Mouse (Mus musculus): Measurements from ENCODE around the gene Hap1.
A peak's percentile ranks its signal among the peaks of the same experiment; 100 is the strongest.
"Not testable (repeated sequence)": the region's sequence is repeated elsewhere in the genome, so short reads cannot be mapped to it uniquely, and the experiment has no call there.

Gene Hap1

DNA sequence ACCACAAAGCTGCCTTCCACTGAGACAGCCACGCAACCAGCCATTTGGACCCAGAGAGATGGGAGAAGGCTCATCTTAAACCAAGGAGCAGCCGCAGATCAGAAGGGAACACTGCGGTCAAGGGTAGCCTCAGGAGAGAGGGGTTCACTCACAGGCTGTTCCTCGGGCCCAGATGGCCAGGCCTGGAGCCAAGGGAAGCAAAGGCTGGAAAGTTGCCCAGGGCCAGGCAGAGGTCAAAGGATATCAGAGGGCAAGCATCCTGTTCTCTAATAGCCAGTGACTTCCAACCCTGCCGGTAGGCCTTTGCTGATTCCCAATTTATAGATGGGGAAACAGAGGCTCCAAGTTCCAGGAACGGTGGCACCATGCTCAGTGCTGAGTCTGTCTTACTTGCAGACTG lies 32.7 kb upstream of the Hap1 start:
- DNase-seq: no peak

DNA sequence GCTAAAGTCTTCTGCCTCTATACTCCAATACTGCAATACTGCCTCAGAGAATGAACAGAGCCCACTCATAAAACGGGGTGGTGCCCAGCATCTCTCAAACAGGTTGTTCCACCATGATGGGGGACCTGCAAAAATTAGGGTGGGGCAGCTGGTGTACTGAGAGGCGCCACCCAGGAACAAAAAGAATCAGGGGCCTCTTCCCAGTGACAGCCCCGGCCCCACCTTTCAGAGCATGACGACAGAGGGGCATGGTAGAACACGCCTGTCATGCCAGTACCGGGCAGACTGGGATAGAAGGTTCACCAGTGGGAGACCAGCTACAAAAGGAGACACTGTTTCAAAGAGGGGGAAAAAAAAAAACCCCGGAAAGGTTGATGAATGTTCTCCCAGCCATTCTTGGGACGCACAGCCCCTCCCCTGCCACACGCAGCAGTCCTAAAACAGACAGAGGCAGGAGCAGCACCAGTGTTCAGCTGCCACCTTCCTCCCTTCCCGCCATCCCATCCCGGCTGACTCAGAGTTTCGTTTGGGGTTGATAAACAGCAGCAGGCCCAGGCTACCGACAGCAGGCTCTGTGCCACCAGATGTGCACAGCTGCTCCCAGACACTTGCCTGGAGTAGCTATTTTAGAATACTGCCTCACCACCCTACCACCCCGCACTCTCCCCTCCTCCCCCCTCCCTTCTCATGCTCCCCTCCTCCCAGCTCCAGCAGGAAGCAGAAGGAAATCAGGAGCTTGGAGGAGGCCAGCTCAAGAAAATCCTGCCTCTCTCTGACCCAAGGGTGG lies 31.9 kb upstream of the Hap1 start:
- peak; percentile 35 for DNase-seq

DNA sequence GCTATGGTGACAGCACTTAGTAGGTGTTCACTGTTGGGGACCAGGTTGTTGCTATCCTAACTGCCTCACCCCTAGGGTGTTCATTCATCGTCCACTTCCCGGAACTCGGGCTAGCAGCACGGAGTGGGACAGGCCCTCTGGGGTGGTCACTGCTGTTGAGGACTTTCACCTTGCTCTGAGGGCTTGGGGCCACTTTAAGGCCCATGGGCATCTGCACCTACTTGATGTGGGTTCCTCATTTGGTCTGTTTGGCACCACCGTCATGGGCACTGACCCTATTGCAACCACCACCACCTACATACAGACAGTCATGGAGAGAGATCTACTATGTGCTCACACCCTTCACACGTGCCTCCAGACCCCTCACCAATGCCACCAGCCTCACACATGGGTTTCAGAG lies 31.2 kb upstream of the Hap1 start:
- no peak for DNase-seq

GRCm38 (mm10) chr11:100386586-100386985 lies 30.7 kb upstream of the Hap1 start:
- no peak for DNase-seq

DNA sequence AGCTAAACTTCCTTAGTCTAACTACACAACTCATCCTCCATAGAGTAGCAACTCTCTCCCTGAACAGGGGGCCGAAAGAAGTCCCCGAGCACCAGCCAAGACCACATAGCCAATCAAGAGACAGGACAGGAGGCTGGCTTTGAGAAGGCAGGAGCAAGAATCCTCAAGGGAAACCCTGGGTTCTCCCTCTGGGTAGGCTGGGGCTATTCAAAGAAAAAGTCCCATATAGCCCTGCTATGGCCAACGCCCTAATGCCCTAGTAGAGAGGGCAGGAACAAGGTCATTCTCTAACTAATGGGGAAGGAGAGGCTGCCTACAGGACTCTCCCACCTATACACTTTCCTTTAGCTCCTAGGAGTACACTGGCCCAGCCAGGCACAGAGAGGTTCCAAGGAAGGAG lies 29.1 kb upstream of the Hap1 start:
- no peak for DNase-seq

GRCm38 (mm10) chr11:100382682-100383081 lies 26.8 kb upstream of the Hap1 start:
- no peak for DNase-seq

DNA sequence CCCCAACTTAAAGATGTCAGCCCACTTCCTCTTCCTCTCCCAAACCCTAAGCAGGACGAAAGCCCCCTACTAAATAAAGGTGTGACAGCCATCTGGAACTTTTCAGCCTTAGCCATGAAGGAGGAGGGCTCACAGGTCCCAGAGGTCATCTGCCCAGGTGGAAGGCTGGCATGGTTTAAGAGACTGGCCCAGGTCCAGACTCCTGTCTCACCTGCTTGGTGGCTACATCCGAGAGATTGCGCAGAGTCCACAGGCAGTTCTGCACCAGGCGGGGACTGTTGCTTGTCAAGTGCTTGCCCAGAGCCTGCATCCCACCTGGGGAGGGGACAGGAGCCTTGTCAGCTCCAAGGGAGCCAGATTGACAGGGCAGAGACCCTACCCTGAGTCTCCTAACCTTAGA lies 23.4 kb upstream of the Hap1 start:
- DNase-seq: no peak

- no peak for DNase-seq
These were observed 22.5 kb upstream of the Hap1 start for GRCm38 (mm10) chr11:100378446-100378845.

DNA sequence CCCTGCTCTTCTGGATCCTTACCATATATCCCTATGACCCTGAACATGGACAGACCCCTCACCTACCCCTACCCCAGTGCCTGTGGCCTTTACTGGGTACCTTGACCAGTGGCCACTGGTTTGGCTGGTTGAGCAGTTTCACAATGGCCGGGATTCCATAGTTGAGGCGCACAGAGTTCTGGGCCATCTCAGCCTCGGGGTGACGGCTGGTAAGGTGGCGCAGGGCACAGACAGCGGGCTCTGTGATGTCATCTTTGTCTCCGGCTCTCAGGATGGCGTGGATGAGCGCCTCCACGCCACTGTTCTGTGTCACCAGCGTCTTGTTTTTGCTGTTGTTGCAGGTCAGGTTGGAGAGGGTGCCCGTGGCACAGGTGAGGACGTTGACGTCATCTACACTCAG lies 22.1 kb upstream of the Hap1 start:
- DNase-seq: no peak

- no peak for DNase-seq
These were observed 20.9 kb upstream of the Hap1 start for GRCm38 (mm10) chr11:100376746-100377389.

DNA sequence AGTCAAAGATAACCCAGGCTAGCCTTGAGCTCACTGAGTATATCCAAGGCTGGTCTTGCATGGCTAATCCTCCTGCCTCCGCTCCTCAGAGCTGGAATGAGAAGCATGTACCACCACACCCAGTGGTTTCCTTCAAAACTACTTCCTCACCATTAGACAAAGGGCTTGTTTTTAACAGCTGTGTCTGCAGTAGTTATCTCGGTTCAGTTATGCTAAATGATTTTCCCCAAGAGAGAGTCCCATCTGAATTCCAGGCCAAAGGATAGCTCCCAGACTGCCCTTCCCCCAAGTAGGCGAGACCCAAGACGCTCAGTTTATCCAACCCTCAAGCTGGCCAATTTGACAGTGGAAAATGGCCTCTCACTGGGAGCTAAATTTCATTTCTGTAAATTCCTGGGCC lies 20.1 kb upstream of the Hap1 start:
- DNase-seq: no peak

DNA sequence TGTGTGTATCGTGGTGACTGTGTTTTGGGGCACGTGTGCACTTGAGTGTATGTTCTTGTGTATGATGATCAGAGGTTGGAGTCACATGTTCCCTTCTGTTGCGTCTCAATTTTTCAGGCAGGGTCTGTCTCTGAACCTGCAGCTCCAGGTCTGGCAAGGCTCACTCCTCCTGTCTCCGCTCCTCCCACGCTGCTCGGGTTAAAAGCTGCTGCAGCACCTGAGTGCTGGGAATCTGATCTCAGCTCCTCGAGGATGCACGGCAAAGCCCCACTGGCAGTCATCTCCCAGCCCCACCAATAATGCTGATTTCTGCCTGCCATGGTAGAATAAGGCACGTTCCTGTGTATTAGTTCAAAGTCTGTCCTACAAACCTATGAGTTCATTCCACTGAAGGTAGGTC lies 19.2 kb upstream of the Hap1 start:
- DNase-seq: no peak

- DNase-seq: no peak
These were observed 16.1 kb upstream of the Hap1 start for GRCm38 (mm10) chr11:100371981-100372558.

- DNase-seq: no peak
These were observed 13.9 kb upstream of the Hap1 start for GRCm38 (mm10) chr11:100369822-100370221.

- DNase-seq: no peak
These were observed 13.2 kb upstream of the Hap1 start for GRCm38 (mm10) chr11:100369145-100369544.

DNA sequence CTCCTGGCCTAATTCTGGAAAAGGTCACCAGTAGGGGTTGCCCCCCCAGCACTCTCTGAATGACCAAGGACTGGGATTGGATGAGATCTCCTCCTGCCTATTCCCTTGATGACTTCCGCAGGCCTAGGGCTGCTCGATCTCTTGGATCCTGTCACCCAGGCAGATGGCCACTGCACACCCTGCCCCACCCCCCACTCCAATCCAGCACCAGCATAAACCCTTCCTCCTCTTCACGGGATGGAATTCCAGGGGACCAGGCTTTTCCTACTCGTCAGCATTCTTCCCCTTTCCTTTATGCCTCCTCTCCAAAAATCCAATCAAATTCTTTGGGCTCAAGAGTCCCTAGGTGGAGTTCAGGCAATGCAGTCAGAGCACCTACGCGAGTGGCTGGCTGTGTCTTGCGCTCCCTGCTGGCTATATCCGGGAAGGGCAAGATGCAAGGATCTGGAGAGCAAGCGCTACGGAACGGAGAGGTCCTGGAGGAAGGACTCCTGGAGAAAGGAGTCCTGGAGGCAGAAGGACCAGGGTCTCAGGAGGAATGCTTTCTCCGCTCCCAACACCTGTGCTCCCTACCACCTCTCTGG lies 7.1 kb upstream of the Hap1 start:
- peak; percentile 61 for DNase-seq

- DNase-seq: peak; percentile 67
These were observed 6.5 kb upstream of the Hap1 start for GRCm38 (mm10) chr11:100362209-100362978.

- DNase-seq: not testable (repeated sequence)
These were observed 5.1 kb upstream of the Hap1 start for GRCm38 (mm10) chr11:100361059-100361458.

DNA sequence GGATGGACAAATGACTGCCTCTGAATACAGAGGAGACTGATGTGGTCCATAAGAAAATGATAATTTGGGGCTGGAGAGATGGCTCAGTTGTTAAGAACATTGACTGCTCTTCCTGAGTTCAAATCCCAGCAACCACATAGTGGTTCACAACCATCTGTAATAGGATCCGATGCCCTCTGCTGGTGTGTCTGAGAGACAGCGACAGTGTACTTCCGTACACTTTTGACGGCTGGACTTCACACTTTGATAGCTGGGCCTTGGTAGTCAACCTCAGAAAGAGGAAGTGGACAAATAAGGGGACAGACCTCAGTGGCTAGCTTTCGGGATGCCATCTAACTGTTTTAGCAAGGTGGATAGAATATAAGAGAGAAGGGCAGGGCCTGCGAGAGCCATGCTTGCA lies 4.2 kb upstream of the Hap1 start:
- no peak for DNase-seq

DNA sequence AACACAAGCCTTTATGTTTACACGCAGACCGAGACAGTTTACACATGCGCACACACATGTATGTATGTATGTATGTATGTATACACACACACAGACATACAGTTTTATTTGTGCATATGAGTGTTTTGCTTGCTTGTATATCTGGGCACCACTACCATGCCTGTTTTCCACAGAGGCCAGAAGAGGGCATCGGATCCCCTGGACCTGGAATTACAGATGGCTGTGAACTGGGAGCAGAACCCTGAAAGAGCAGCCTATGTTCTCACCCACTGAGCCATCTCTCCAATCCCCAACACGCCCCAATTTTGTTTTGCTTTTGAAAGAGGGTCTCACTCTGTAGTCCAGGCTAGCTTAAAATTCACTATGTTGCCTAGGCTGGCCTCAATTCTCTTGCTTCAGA lies 1.5 kb upstream of the Hap1 start:
- DNase-seq: no peak

GRCm38 (mm10) chr11:100356819-100357211 lies 887 bp upstream of the Hap1 start:
- no peak for DNase-seq

GRCm38 (mm10) chr11:100355151-100355951 lies 577 bp downstream of the Hap1 start:
- DNase-seq: peak; percentile 21
